Mouse (Mus musculus): ENCODE data around the gene Ak2. TPM values are rescaled to one million over a fixed set of nuclear protein-coding genes. Genes with fewer than 3 reads are reported as not detected.

Gene Ak2
- total RNA-seq, 2 experiments from 2014 or later = 91.3 to 93.4 TPM

DNA sequence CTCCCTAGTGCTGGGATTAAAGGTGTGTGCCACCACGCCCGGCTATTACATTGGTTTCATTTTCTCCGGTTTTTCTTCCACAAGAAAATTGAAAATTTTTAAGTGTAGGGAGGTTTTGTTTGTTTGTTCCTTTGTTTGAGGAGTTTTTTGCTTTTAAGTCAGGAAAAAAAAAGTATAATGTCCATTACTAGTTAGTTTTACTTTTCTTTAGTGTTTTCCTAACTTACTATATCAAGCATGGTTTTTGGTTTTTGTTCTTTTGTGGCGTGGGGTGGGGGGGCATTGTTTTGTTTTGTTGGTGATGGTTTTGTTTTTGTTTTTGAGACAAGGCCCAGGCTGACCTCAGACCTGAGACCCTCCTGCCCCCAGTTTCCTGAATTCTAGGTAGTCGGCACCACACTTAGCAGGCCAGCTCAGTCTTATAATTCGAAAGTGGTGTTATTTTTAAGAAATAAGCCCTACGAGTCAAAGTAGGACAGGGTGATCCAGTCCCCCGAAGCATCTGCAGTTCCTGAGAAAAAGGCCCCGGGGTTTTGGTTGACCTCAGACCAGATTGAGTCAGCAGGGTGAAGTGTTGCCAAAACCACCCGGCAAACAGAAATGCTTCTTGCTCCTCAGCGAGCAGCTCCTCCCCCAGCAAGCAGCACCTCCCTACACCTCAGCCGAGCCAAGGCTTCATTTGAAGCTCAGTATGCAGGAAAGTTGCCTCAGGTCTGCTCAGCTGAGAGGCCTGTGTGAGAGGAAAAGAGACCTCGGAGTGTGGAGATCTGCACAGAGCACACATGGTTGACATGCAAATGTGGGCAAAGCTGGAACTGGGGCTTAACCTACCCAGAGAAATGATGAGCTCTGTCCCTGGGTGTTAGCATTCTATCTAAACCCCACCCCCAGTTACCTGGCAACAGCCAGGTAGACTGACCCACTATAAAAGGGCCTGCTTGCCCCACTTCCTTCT is 43.2 kb downstream of the Ak2 start:
- intact Hi-C loops (cut with DNase I) = no loop called here
- peak; percentile 70 to 75 for DNase-seq

DNA sequence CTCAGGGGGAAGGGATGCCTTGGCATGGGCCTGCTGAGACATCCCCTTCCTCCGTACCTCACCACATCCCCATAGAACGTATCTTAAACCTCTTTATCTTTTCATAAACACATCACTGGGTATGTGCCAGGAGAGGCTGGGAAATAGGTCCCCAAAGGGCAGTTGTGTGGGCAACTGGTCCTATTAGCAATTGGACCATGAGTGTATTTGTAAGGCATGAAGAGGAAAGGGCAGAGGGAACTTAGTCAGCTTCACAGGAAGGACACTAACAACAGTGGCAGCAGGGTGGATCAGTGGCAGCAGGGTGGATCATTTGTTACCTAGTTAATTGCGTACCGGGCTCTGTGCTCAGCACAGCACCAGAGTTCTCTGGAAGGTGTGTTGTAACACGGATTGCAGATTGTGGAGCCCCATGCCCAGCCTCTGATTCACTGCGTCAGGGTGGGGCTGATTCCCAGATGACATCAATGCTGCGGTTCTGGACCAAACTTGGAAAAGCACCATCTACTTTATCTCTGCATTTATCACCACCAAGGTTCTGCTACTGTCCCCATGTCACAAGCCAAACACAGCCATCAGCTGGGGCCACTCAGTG is 44.2 kb downstream of the Ak2 start:
- intact Hi-C loops (cut with DNase I) = no loop called here

DNA sequence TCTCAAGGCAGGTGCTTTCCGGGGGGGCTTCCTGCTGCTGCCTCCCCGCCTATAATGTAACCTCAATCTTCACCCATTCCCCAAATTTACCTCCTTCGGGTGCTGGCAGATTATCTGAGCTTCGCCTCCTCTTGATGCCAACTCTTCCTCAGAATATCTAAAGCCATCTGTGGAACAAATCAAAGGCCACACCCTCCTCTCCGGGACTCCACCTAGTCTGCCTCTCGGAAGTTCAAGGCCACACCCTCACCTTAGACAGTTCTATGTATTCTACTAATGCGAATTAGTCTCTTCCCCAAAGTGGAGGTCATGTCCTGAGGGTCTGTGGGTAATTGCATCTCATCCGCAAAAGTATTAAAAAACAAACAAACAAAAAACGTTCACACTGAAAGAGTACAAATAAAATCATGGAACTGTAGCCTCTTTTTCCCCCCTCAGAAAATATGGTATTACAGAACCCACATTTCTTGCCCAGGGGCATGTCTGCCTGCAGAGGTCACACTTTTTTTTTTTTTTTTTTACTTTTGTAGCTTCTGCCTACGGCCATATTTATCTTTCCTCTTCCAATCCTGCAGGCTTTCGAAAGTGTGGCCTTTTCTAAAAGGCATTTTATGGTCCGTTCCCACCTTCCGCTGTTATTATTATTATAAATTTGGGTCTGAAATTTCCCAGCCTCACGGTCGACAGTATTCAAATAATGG is 56.1 kb downstream of the Ak2 start:
- no peak for DNase-seq
- intact Hi-C loops (cut with DNase I) = no loop called here

More for the DNA sequence above, 44.2 kb downstream of the Ak2 start:
- DNase-seq = no peak

GRCm38 (mm10) chr4:129048501-129049305 is 56.9 kb downstream of the Ak2 start:
- DNase-seq = peak; percentile 73 to 76
- intact Hi-C loops (cut with DNase I) = no loop called here

- intact Hi-C loops (cut with DNase I) = no loop called here
- no peak for DNase-seq
Observed at GRCm38 (mm10) chr4:129049306-129050011, 57.7 kb downstream of the Ak2 start.

DNA sequence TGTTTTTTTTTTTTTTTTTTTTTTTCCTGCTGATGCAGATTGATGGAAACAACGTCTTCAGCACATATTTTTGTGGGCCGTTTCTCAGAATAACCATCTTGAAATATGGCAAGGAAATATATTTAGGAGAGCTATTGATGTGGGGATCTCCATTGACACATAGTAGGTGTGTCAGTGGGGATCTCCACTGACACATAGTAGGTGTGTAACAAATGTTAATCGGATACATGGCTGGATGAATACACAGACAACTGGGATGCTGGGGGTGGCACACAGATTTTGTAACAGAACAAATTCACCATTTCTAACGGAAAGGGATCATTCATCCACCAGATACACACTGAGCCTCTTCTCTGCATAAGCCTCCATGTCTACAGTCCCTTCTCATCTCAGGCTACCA is 58.6 kb downstream of the Ak2 start:
- intact Hi-C loops (cut with DNase I) = no loop called here
- DNase-seq = no peak

DNA sequence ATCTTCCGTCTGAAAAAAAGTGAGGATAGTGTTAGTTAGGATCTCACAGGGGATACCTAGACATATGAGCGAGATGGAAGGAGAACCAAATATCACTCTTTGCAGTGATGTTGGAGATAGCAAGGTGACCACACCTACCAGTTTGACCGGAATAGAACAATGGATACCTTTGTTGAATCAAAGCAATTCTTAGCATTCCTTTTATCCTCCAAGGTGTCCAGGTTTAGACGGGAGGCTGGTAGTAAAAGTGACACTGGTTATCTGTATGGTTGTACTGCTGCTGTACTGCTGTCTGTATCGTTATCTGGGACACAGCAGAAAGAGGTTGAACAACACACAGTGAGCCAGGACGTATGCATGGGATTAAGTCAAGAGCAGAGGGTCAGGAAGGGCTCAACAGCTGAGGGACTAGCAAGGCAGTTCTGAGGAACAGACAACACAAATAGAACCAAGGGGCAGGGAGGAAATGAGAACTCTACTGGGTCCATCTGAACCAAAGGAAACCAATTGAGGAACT is 59.2 kb downstream of the Ak2 start:
- intact Hi-C loops (cut with DNase I) = no loop called here
- DNase-seq = no peak

DNA sequence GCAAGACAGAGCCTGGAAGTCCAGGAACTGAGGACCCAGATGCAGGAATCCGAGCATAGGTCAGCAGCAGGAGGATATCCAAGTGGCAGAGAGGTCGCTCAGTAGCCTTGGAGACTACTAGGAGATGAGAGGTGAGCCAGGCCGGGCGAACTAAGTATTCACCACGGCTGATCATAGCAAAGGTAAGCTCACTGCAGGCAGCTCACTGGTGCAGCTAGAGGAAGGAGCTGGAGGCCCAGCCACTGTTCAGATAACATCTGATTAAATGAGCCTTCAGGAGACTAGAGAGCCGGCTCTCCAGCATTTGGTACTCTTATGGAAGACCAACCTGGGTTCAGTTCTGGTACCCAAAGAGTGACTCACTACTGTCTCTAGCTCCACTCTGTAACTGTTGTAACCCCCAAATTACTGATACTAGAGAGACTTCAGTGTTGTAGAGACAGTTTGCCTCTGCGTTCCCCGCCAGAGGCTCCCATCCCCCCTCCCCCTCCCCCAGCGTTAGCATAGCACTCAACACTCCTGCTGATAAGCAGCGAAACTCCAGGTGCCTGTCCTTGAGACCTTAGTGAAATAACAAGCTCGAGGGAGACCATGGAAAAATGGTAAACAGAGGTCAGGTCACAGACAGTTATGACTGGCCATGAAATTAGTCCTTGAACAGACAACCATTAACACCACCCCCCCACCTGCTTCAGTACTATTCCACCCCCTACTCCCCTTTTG is 59.9 kb downstream of the Ak2 start:
- intact Hi-C loops (cut with DNase I) = no loop called here
- no peak for DNase-seq

DNA sequence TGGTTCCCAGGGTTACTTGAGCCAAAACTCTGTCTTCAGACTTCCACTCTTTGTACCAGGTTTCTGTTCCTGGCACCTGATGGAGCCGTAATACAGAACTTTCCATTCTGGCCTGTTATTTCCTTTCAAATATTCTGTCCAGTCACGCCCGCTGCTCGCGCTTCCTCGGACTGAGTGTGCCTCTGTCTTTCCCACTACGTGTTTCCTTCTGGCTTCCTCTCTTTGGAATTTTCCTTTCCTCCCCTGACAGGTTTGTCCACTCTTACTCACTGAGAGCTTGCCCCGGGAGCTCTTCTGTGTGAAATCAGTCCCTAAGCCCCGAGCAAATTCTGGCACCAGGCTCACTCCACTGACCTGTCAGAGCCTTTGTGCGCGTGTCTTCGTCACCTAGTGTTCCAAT is 63.0 kb downstream of the Ak2 start:
- intact Hi-C loops (cut with DNase I) = loop anchor here (5.0 kb wide), 2 partner anchors 37 to 62 kb away; partner anchors contain the start of gene Ak2
- no peak for DNase-seq

DNA sequence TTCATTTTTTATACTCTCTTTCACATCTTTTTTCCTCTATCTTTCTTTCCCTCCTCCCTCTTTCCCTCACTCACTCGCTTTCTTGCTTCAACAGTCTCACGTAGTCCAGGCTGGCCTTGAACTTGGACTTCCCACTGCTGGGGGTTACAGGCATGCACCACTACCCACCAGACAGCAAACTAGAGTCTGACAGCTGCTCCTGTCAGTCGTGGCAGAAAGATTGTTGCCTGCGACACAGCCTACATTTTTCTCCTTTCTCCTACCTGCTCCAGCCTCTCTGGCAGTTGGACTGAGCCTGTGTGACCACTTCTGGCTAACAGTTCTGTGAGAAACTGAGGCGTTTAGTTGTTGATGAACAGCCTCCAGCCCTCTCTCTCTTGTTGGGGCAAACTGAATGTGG is 63.8 kb downstream of the Ak2 start:
- intact Hi-C loops (cut with DNase I) = loop anchor here (5.0 kb wide), 2 partner anchors 38 to 63 kb away; partner anchors contain the start of gene Ak2
- DNase-seq = no peak

DNA sequence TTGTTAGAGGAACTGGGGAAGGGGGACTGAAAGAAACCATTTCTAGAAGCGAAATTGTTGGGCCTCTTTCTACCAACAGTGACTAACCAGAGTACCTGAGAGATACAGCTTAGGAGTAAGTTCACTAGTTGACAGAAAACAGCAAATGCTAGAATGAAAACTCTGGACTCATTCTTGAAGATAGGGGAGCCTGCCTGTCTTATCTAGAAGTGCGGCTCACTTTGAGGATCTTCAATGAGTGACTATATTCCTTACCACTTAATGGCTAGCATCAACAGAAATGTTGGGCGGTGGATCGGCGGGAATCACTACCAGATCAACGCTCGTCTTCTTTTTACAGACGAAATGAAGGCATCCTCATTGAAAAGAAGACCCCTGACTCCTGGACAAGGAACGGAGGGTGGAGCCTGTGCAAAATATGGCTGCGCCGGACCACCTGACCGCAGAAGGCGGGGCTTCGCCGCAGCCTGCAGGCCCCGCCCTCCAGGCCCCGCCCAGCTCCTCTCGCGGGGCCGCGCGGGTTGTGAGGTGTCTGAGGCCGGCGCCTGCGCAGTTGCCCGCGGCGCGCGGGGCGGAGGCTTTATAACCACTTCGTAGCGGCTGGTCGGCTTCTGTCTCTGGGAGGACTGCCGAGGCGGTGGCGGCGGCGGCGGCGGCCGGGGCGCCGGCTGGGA is 65.9 kb downstream of the Ak2 start:
- DNase-seq = peak; percentile 97
- intact Hi-C loops (cut with DNase I) = loop anchor here (2.0 to 5.0 kb wide), 3 partner anchors 25 to 65 kb away; partner anchors contain the start of gene Ak2

DNA sequence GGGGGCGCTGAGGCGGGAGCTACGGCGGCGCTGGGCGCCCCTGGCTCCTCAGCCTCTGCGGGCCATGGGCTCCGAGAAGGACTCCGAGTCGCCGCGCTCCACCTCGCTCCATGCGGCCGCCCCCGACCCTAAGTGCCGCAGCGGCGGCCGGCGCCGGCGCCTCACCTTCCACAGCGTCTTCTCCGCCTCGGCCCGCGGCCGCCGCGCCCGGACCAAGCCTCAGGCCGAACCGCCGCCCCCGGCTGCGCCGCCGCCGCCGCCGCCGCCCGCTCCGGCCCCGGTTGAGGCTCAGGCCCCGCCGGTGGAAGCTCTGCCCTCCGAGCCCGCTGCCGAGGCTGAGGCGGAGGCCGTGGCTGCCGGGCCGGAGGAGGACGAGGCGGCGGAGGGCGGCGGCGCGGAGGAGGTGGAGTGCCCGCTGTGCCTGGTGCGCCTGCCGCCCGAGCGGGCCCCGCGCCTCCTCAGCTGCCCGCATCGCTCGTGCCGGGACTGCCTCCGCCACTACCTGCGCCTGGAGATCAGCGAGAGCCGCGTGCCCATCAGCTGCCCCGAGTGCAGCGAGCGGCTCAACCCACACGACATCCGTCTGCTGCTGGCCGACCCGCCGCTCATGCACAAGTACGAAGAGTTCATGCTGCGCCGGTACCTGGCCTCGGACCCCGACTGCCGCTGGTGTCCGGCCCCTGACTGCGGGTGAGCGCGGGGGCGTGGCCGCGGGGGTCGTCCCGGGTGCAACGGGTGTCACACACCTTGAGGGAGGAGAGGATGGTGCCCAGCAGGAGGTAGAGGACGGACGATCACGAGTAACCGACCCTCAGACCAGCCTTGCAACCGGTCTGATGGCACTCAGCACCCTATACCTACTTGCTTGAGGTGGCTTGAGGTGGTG is 66.7 kb downstream of the Ak2 start, which contains the start of gene Rnf19b:
TSS of gene Rnf19b (plus strand) at position 65 of the 886 bp plus-strand sequence.
- peak; percentile 48 to 51 for DNase-seq
- intact Hi-C loops (cut with DNase I) = loop anchor here (2.0 to 5.0 kb wide), 3 partner anchors 24 to 66 kb away; partner anchors contain the start of gene Ak2

GRCm38 (mm10) chr4:129059125-129059551 is 67.4 kb downstream of the Ak2 start:
- peak in 1 of 2 experiments; percentile 42 for DNase-seq
- intact Hi-C loops (cut with DNase I) = loop anchor here (2.0 to 5.0 kb wide), 3 partner anchors 24 to 67 kb away; partner anchors contain the start of gene Ak2

DNA sequence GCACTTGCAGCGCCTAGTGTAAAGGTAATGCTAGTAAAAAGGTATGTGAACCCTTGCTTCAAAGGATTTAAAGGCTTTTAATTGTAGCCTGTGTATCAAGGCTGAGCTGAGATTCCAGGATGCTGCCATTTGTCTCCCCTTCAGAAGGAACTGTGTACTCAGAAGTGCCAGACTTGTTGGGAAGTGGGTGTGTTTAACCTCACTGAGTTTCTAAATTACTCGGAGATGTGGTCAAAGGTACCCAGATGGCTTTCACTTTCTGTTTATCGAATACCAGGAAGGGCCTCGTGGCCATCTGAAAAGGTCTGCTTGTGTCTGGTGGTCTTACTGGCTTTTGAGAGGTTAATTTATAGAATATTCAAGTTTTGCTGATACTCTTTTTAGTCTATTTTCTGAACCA is 68.2 kb downstream of the Ak2 start:
- DNase-seq = no peak
- intact Hi-C loops (cut with DNase I) = loop anchor here (2.0 to 5.0 kb wide), 3 partner anchors 23 to 68 kb away; partner anchors contain the start of gene Ak2
